ENCODE assay signal across 10 mouse cellular contexts in the genomic region with DNA sequence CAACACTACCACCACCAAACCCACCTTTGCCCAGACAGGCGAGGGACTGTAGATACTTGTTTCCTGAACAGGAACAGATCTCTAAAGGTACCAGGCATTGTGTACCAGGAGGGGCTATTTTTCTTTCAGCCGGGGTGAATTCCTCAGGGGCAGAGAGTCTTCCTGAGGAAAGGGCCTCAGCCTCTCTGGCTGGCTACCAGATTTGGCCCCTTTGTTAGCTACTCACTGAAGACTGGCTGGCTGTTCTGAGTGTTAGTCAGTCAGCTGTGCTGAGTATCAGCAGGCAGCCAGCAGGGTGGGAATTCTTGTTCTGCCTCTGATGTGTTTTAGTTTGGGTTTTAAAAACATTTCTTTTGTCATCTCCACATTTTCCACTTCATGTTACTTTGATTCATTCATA.
A peak's percentile ranks its signal among the peaks of the same experiment; 100 is the strongest.
DNase-seq lines count a peak whose midpoint lies in the region; ATAC-seq and TF ChIP-seq lines count a peak whose summit lies in the region.
"Had no signal": no experiment of that assay in that cellular context is flagged by ENCODE, and none has a peak within 500 bp of the region (broad histone marks: within the 10 kb centered on the region; RNA-seq: fewer than 3 reads in every experiment).

No protein-coding gene starts in this region.

- peak; percentile 31 to 33 for DNase-seq in cerebellum, postnatal 14 days
- no peak for DNase-seq in cerebellum, postnatal 4 days (ENCODE audit: low spot score in 2 of 2)
- peak in 1 of 2 experiments; percentile 9 for DNase-seq in layer of hippocampus, adult 2 months (ENCODE audit: low spot score in 2 of 2)
- DNase-seq in layer of hippocampus, postnatal 25 days (ENCODE audit: extremely low spot score in 1 of 2, low spot score in 1 of 2): no peak
- DNase-seq in mesoderm, embryonic 11.5 days (ENCODE audit: low read depth, low spot score): peak; percentile 30
- no peak for DNase-seq in ovary, adult 18-20 months (ENCODE audit: low spot score)
- DNase-seq in thymus, postnatal 36 days: no peak
- DNase-seq: adrenal gland, postnatal 36 days had no signal

- peak; percentile 73 for ATAC-seq in forebrain, embryonic 13.5 days
- ATAC-seq: inflammation-experienced regulatory T-cells, adult 6 months had no signal

- 15% methylated on average over 2 of the region's 2 CpGs for WGBS in forebrain, embryonic 13.5 days

- H3K9me3 ChIP-seq in forebrain, embryonic 13.5 days (replicated peaks): no peaks in the 10 kb centered on the region

- H3K36me3 ChIP-seq in forebrain, embryonic 13.5 days (ENCODE audit: poor library complexity, severe bottlenecking): no peaks in the 10 kb centered on the region

- H3K4me2 ChIP-seq in forebrain, embryonic 13.5 days: no peak overlapping the region

- H3K4me3 ChIP-seq in layer of hippocampus, adult 2 months: no peak overlapping the region
- no peak overlapping the region for H3K4me3 ChIP-seq in forebrain, embryonic 13.5 days

- TF ChIP-seq CTCF in layer of hippocampus, adult 2 months (conservative IDR thresholded peaks at IDR 0.05): 0 out of 2 replicates have a peak, but pooled peaks have one; percentile 5

- H3K27ac ChIP-seq in layer of hippocampus, adult 2 months: peak overlapping the region; percentile 43
- H3K27ac ChIP-seq in forebrain, embryonic 13.5 days: peak overlapping the region; percentile 53; the same call in 1 of the 2 replicates

- no peaks in the 10 kb centered on the region for H3K27me3 ChIP-seq in forebrain, embryonic 13.5 days

- H3K9ac ChIP-seq in forebrain, embryonic 13.5 days: no peak overlapping the region

- peaks cover 55% of the 10 kb centered on the region for H3K4me1 ChIP-seq in forebrain, embryonic 13.5 days

Comparison
In these comparisons a context has a peak if more than half of its experiments do, and no peak if none do; other contexts are left out.
1. DNase-seq: peak in cerebellum, postnatal 14 days (2 of 2) and mesoderm, embryonic 11.5 days (single experiment); none in cerebellum, postnatal 4 days (0 of 2), layer of hippocampus, postnatal 25 days (0 of 2), ovary, adult 18-20 months (single experiment) and thymus, postnatal 36 days (0 of 2).